Mouse (Mus musculus) right cerebral cortex, postnatal 36 days (tissue): ENCODE data around the gene Terf2.

Source experiments
- DNase-seq, 2 experiments: peaks; one replicate each; pipeline ENCODE4 v3.0.0; 2022; ENCODE audit warnings: low spot score in 2 of 2, mixed read lengths in 1 of 2

Gene Terf2

GRCm38 (mm10) chr8:107096366-107097036, at the start of gene Terf2:
Gene Terf2 (minus strand): TSS chr8:107096547.
- peak; percentile 94 to 96 for DNase-seq

- no peak for DNase-seq
Measured at GRCm38 (mm10) chr8:107143501-107143900, 47.2 kb upstream of the Terf2 start.

GRCm38 (mm10) chr8:107142539-107142938, 46.2 kb upstream of the Terf2 start:
- no peak for DNase-seq

- DNase-seq: no peak
Measured at GRCm38 (mm10) chr8:107139704-107140470, 43.5 kb upstream of the Terf2 start.

GRCm38 (mm10) chr8:107138338-107138737, 42.0 kb upstream of the Terf2 start:
- no peak for DNase-seq

- no peak for DNase-seq
Measured at GRCm38 (mm10) chr8:107137591-107137990, 41.2 kb upstream of the Terf2 start.

- DNase-seq: no peak
Measured at GRCm38 (mm10) chr8:107136003-107136612, 39.8 kb upstream of the Terf2 start.

GRCm38 (mm10) chr8:107133881-107134280, 37.5 kb upstream of the Terf2 start:
- no peak for DNase-seq

GRCm38 (mm10) chr8:107132581-107133491, 36.5 kb upstream of the Terf2 start:
- DNase-seq: no peak

- DNase-seq: no peak
Measured at GRCm38 (mm10) chr8:107130028-107130427, 33.7 kb upstream of the Terf2 start.

- no peak for DNase-seq
Measured at GRCm38 (mm10) chr8:107129171-107130025, 33.1 kb upstream of the Terf2 start.

- no peak for DNase-seq
Measured at GRCm38 (mm10) chr8:107124343-107124742, 28.0 kb upstream of the Terf2 start.

GRCm38 (mm10) chr8:107123063-107123614, 26.8 kb upstream of the Terf2 start:
- no peak for DNase-seq

GRCm38 (mm10) chr8:107121681-107122291, 25.4 kb upstream of the Terf2 start:
- no peak for DNase-seq

- DNase-seq: no peak
Measured at GRCm38 (mm10) chr8:107120806-107121205, 24.5 kb upstream of the Terf2 start.

- no peak for DNase-seq
Measured at GRCm38 (mm10) chr8:107119412-107119811, 23.1 kb upstream of the Terf2 start.

- DNase-seq: no peak
Measured at GRCm38 (mm10) chr8:107118803-107119233, 22.5 kb upstream of the Terf2 start.

- no peak for DNase-seq
Measured at GRCm38 (mm10) chr8:107117019-107117418, 20.7 kb upstream of the Terf2 start.

GRCm38 (mm10) chr8:107116023-107116422, 19.7 kb upstream of the Terf2 start:
- DNase-seq: peak; percentile 68 to 72

- DNase-seq: no peak
Measured at GRCm38 (mm10) chr8:107115008-107115320, 18.6 kb upstream of the Terf2 start.
